8 mouse cellular contexts compared by ENCODE assay signal in the genomic region with DNA sequence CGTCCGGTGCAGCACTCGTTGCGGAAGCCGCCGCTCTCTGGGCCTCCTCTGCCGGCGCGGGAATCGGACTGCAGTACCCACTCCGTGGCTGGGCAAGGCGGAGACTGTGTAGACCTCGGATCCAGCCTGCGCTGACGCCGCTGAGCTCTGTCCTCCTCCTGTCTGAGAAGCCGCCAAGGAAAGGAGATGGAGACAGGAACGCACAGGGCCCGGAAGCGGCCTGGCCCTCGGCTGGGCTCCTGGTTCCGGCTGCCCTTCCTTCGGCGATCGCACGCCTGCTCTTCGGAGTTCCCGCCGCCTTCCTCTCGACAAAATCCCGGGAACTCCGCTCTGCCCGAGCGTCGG. TPM values are rescaled to one million over a fixed set of nuclear protein-coding genes. Genes with fewer than 3 reads are reported as not detected.
DNase-seq lines count a peak whose midpoint lies in the region; ATAC-seq and TF ChIP-seq lines count a peak whose summit lies in the region.

No protein-coding gene starts in this region.

- H3K9ac ChIP-seq in CH12.LX (ENCODE audit: insufficient read depth, low read depth): peak overlapping the region; percentile 91
- peak overlapping the region; percentile 94 for H3K9ac ChIP-seq in forebrain, embryonic 16.5 days (replicated peaks; ENCODE audit: low read depth, low read length)

- no peaks in the 10 kb centered on the region for H3K27me3 ChIP-seq in heart, embryonic 10.5 days (ENCODE audit: insufficient read depth, poor library complexity, severe bottlenecking)
- H3K27me3 ChIP-seq in CH12.LX (replicated peaks): no peaks in the 10 kb centered on the region
- no peaks in the 10 kb centered on the region for H3K27me3 ChIP-seq in forebrain, embryonic 16.5 days (replicated peaks; ENCODE audit: control insufficient read depth, insufficient read depth, low read length)

- TF ChIP-seq RAD21 in CH12.LX (IDR thresholded peaks at IDR 0.05; ENCODE audit: low read depth, low read length): no peak

- peaks cover 53% of the 10 kb centered on the region for H3K79me2 ChIP-seq in CH12.LX (replicated peaks; ENCODE audit: control insufficient read depth, extremely low read depth, insufficient read depth, poor library complexity, severe bottlenecking)

- H3K9me3 ChIP-seq in heart, embryonic 10.5 days: no peaks in the 10 kb centered on the region
- no peaks in the 10 kb centered on the region for H3K9me3 ChIP-seq in CH12.LX (replicated peaks; ENCODE audit: low read length)
- no peaks in the 10 kb centered on the region for H3K9me3 ChIP-seq in forebrain, embryonic 16.5 days (ENCODE audit: control insufficient read depth, low read length)

- H3K36me3 ChIP-seq in heart, embryonic 10.5 days: peaks cover 30% of the 10 kb centered on the region; the same call in 1 of the 2 replicates
- H3K36me3 ChIP-seq in CH12.LX (replicated peaks in 1 of 2; ENCODE audit: control insufficient read depth in 1 of 2, insufficient read depth in 1 of 2, low read length in 1 of 2): peaks cover 27 to 33% of the 10 kb centered on the region in 2 experiments
- H3K36me3 ChIP-seq in forebrain, embryonic 16.5 days (ENCODE audit: control insufficient read depth, insufficient read depth): no peaks in the 10 kb centered on the region

- no peak; the same call in 1 of the 2 replicates for ATAC-seq in forebrain, embryonic 16.5 days
- ATAC-seq in megakaryocyte, adult 5-6 weeks (ENCODE audit: poor library complexity, severe bottlenecking): peak; percentile 20

- TF ChIP-seq POLR2A in CH12.LX (IDR thresholded peaks at IDR 0.05; ENCODE audit: low read depth, low read length): no peak

- DNase-seq in heart, embryonic 10.5 days (ENCODE audit: low spot score): no peak
- DNase-seq in heart, adult 9 months (ENCODE audit: low spot score in 2 of 2): no peak
- DNase-seq in CH12.LX (ENCODE audit: extremely low read depth): no peak
- DNase-seq in right cerebral cortex, adult 18-20 months: no peak
- no peak for DNase-seq in adrenal gland, adult 8-10 months
- DNase-seq in spleen, postnatal 4 days (ENCODE audit: low spot score in 2 of 2): no peak

- no peak for TF ChIP-seq EP300 in CH12.LX (IDR thresholded peaks at IDR 0.05; ENCODE audit: low read length)

- H3K27ac ChIP-seq in heart, embryonic 10.5 days: peak overlapping the region; percentile 95
- peak overlapping the region; percentile 92 for H3K27ac ChIP-seq in CH12.LX (ENCODE audit: insufficient read depth, low read depth)
- H3K27ac ChIP-seq in forebrain, embryonic 16.5 days (ENCODE audit: low read length): peak overlapping the region; percentile 97

- dilution Hi-C loops in CH12.LX (cut with MboI; ENCODE audit: extremely low pct_ligation_motif_present, extremely low pct_unique_long_range_greater_than_20kb, low sequenced_read_pairs): no loop called here

- no peak for TF ChIP-seq CTCF in CH12.LX (conservative IDR thresholded peaks at IDR 0.05 in 1 of 2, IDR thresholded peaks at IDR 0.05 in 1 of 2; ENCODE audit: low read depth in 2 of 2, low read length in 2 of 2)

- H3K4me2 ChIP-seq in CH12.LX (ENCODE audit: insufficient read depth, low read depth, poor library complexity, severe bottlenecking): no peak overlapping the region
- H3K4me2 ChIP-seq in forebrain, embryonic 16.5 days (ENCODE audit: low read length): peak overlapping the region; percentile 99

- in situ Hi-C loops in CH12.LX (cut with MboI; ENCODE audit: low pct_ligation_motif_present, low pct_unique_long_range_greater_than_20kb, low sequenced_read_pairs): no loop called here

- under 1% methylated on average over 35 of the region's 35 CpGs for WGBS in heart, embryonic 10.5 days
- under 1% methylated on average over 35 of the region's 35 CpGs for WGBS in forebrain, embryonic 16.5 days

- peak overlapping the region; percentile 86 for H3K4me3 ChIP-seq in heart, embryonic 10.5 days
- H3K4me3 ChIP-seq in CH12.LX (replicated peaks in 1 of 3; ENCODE audit: low read depth in 2 of 3, low read length in 2 of 3, poor library complexity in 1 of 3): peak overlapping the region; percentile 94 to 99 (median 98)
- peak overlapping the region; percentile 97 for H3K4me3 ChIP-seq in forebrain, embryonic 16.5 days (replicated peaks; ENCODE audit: low read length)

- H3K4me1 ChIP-seq in heart, embryonic 10.5 days: peaks cover 31% of the 10 kb centered on the region
- peaks cover 0 to 11% of the 10 kb centered on the region in 2 experiments; a peak in 2 of 4 replicates for H3K4me1 ChIP-seq in CH12.LX (ENCODE audit: control insufficient read depth in 1 of 2, insufficient read depth in 2 of 2)
- H3K4me1 ChIP-seq in forebrain, embryonic 16.5 days (replicated peaks; ENCODE audit: control insufficient read depth, insufficient read depth, low read length): peaks cover 52% of the 10 kb centered on the region

TF ChIP-seq in CH12.LX, 34 proteins besides CTCF, POLR2A, EP300 and RAD21:
- 0 out of 2 replicates have a peak, but pooled peaks have one; percentile 24 for TF ChIP-seq UBTF (IDR thresholded peaks at IDR 0.05; ENCODE audit: low read depth, low read length)
- no peak for TF ChIP-seq CHD1 (IDR thresholded peaks at IDR 0.05; ENCODE audit: low read depth, low read length)

RNA-seq across cellular contexts. Expression of gene Ppp1r15b, which starts 0.6 kb away (rescaled TPM):
- polyA plus RNA-seq in heart, embryonic 10.5 days (2016; fragmentation: Nextera tagmentation; extraction: Ambion mirVana): 44.9 and 46.1 TPM in 2 replicates
- total RNA-seq in CH12.LX (2012; rRNA removed) (47.6 and 50.6 TPM in 2 replicates), CH12.LX (2014; rRNA removed) (46.7 and 47.5 TPM in 2 replicates)
- 31.4 and 33.1 TPM in 2 replicates for polyA plus RNA-seq in CH12.LX (2012; ENCODE audit: insufficient read length, low read depth)
- polyA plus RNA-seq in forebrain, embryonic 16.5 days (2015; fragmentation: Nextera tagmentation; extraction: Ambion mirVana): 36.3 and 40.3 TPM in 2 replicates
- 68.0 and 75.8 TPM in 2 replicates for total RNA-seq in megakaryocyte, adult 5-6 weeks (2015)
- 124 and 135 TPM in 2 replicates for total RNA-seq in megakaryocyte, adult 5-6 weeks (2017)
- 10 to 100 TPM; 67.1 to 80.6 (median 71.1) TPM for total RNA-seq in adrenal gland, adult 8-10 months (2022)

RNA-seq across cellular contexts. Expression of gene Plekha6, which starts 32.5 kb away (rescaled TPM):
- polyA plus RNA-seq in heart, embryonic 10.5 days (2016; fragmentation: Nextera tagmentation; extraction: Ambion mirVana): 13.5 and 14.2 TPM in 2 replicates
- total RNA-seq in CH12.LX (2012; rRNA removed) (not detected in 2 replicates), CH12.LX (2014; rRNA removed) (not detected in 2 replicates)
- polyA plus RNA-seq in CH12.LX (2012; ENCODE audit: insufficient read length, low read depth): 0.07 and 0.08 TPM in 2 replicates
- polyA plus RNA-seq in forebrain, embryonic 16.5 days (2015; fragmentation: Nextera tagmentation; extraction: Ambion mirVana): 10.7 and 11.7 TPM in 2 replicates
- 0.11 and 0.21 TPM in 2 replicates for total RNA-seq in megakaryocyte, adult 5-6 weeks (2015)
- 0.15 and 0.33 TPM in 2 replicates for total RNA-seq in megakaryocyte, adult 5-6 weeks (2017)
- 10 to 100 TPM; 16.1 to 56.7 (median 33.1) TPM for total RNA-seq in adrenal gland, adult 8-10 months (2022)

Comparison
In these comparisons a context has a peak if more than half of its experiments do, and no peak if none do; other contexts are left out.
1. RNA of gene Plekha6, which starts 32.5 kb away (total RNA-seq): 16.1 to 56.7 TPM in adrenal gland, adult 8-10 months; 0.11 to 0.33 TPM in megakaryocyte, adult 5-6 weeks and not detected in CH12.LX; every median in the first group is over 10 times any median in the second.
2. Peak in every context shown above with its lines, with median percentiles within 50 percentile points of each other: H3K27ac ChIP-seq and H3K4me3 ChIP-seq.